Mouse (Mus musculus) heart, postnatal 0 days (tissue): ENCODE measurements around the gene Hspb9.

Experiments
- CTCF ChIP-seq: IDR thresholded peaks from 2 replicates; pipeline ENCODE4 v1.5.1; 2016; ENCODE audit warnings: antibody characterized with exemption, control low read depth, low read depth
- EP300 ChIP-seq: IDR thresholded peaks from 2 replicates; pipeline ENCODE4 v1.6.1; 2016; ENCODE audit warnings: antibody characterized with exemption, low read depth

DNA sequence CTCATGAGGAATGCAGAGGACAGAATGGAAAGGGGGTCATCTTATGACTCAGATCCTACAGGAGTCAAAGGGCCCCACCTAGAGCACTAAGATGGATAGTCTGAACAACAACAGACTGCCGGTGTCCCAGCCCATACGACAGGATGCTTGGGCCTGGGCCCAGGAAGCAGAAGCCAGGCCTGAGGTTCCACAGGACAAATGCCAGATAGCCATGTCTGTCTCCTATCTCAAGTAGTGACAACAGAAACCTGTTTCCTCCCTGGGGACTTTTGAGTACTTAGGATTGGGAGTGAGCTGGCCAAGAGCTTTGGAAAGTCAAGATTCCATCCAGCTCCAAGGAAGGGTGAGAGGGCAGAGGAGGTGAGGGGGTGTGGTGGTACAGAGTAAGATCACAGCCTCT, 41.7 kb upstream of the Hspb9 start:
- TF ChIP-seq CTCF (no peak), EP300 (no peak)
